Mouse (Mus musculus): ENCODE results near the gene Kmt5b.

- no peak for TF ChIP-seq POLR2A (IDR thresholded peaks at IDR 0.05; ENCODE audit: borderline replicate concordance, control insufficient read depth, low read depth, low read length)
- TF ChIP-seq CTCF (IDR thresholded peaks at IDR 0.05; ENCODE audit: control insufficient read depth, insufficient read depth, low read length): no peak
Observed at GRCm38 (mm10) chr19:3728901-3729300, 38.3 kb upstream of the Kmt5b start.

Data from bone marrow, adult 2 months (tissue).